Mouse (Mus musculus) left cerebral cortex, adult 9 months (tissue): Measurements from ENCODE around the gene Rnf144a.
"Not testable (repeated sequence)": the region's sequence is repeated elsewhere in the genome, so short reads cannot be mapped to it uniquely, and the experiment has no call there.

Source experiments
- DNase-seq, 2 experiments: peaks; one replicate each; pipeline ENCODE4 v3.0.0; 2022; ENCODE audit warnings: low spot score in 2 of 2

The Rnf144a gene

GRCm38 (mm10) chr12:26323783-26324364 is 91.2 kb downstream of the Rnf144a start:
- DNase-seq: no peak

- DNase-seq: no peak
Measured at GRCm38 (mm10) chr12:26316261-26316660, 98.8 kb downstream of the Rnf144a start.

GRCm38 (mm10) chr12:26314959-26315358 is 100.1 kb downstream of the Rnf144a start:
- DNase-seq: no peak

- DNase-seq: peak in 1 of 2 experiments; percentile 76
Measured at GRCm38 (mm10) chr12:26311548-26311947, 103.5 kb downstream of the Rnf144a start.

GRCm38 (mm10) chr12:26310247-26310646 is 104.8 kb downstream of the Rnf144a start:
- DNase-seq: no peak

- DNase-seq: no peak
Measured at GRCm38 (mm10) chr12:26302886-26303285, 112.2 kb downstream of the Rnf144a start.

GRCm38 (mm10) chr12:26299515-26300090 is 115.5 kb downstream of the Rnf144a start:
- no peak for DNase-seq

- DNase-seq: not testable (repeated sequence)
Measured at GRCm38 (mm10) chr12:26295995-26296394, 119.1 kb downstream of the Rnf144a start.

GRCm38 (mm10) chr12:26289200-26289599 is 125.9 kb downstream of the Rnf144a start:
- DNase-seq: no peak

GRCm38 (mm10) chr12:26288347-26288746 is 126.7 kb downstream of the Rnf144a start:
- DNase-seq: no peak

GRCm38 (mm10) chr12:26285939-26286338 is 129.1 kb downstream of the Rnf144a start:
- DNase-seq: no peak

GRCm38 (mm10) chr12:26285460-26285859 is 129.6 kb downstream of the Rnf144a start:
- no peak for DNase-seq

- DNase-seq: no peak
Measured at GRCm38 (mm10) chr12:26280719-26281480, 134.2 kb downstream of the Rnf144a start.

- peak; percentile 30 to 71 for DNase-seq
Measured at GRCm38 (mm10) chr12:26277002-26277669, 137.9 kb downstream of the Rnf144a start.

- no peak for DNase-seq
Measured at GRCm38 (mm10) chr12:26276556-26276955, 138.5 kb downstream of the Rnf144a start.
